Mouse (Mus musculus) urinary bladder, postnatal 14 days (tissue): ENCODE results near the gene Tsc22d3.
A peak's percentile ranks its signal among the peaks of the same experiment; 100 is the strongest.
"Not testable (repeated sequence)": the region's sequence is repeated elsewhere in the genome, so short reads cannot be mapped to it uniquely, and the experiment has no call there.

Experiments
- DNase-seq: peaks from one replicate; pipeline ENCODE4 v3.0.0; 2021; ENCODE audit warnings: low spot score

Gene Tsc22d3

DNA sequence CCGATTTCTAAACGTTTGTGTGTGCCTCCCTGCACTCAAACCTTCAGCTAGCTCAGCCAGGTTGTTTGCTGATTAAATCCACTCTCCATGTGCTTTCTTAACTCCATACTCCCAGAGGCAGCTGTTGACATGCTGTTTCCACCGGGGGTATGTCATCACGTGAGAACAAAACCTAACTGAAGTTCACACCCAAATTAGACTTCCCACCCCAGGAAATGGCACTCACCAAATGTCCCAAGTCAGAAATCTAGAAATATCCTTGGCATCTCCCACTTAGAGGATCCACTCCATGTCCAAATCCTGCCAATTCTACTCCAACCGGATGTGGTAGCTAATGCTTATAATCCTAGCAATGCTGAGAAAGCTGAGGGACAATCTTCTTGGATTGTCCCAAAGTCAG is 100.2 kb downstream of the Tsc22d3 start:
- DNase-seq, result no peak

DNA sequence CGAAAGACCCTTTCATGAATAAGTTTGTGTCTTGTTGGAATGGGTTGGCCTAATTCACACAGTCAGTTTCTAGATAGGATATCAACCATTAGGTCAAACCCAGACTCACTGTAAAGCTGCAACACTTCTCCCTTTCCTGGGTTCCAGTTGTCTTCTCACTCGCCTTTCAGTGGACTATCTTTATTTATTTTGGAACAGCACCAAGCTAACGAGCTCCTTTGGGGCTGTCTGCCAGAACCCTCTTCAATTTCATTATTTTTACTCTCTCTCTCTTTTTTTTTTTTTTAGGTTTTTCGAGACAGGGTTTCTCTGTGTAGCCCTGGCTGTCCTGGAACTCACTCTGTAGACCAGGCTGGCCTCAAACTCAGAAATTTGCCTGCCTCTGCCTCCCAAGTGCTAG is 102.0 kb downstream of the Tsc22d3 start:
- DNase-seq, result not testable (repeated sequence)

GRCm38 (mm10) chrX:140494170-140494569 is 106.3 kb downstream of the Tsc22d3 start:
- no peak for DNase-seq

DNA sequence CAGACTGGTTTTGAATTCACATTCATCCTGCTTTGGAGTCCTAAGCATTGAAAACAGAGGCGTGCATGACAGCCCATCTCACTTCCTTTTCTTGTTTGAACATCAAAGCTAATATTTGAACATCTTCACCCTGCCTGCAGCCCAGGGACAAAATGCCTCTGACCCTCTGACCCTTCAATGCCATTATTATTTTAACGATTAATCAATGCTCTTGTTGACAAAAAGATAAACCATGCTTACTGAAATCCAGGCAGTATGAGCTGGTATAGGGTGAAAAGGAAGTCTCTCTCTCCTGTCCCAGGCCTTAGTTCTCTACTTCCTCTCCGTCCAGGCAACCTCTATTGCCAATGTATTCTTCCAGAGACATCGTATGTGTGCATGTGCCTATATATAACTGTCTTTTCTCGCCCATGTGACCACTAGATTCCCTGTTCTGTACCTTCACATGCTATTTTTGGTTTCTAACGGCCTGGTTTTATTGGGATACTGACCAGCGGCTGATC is 106.9 kb downstream of the Tsc22d3 start:
- DNase-seq, result no peak

DNA sequence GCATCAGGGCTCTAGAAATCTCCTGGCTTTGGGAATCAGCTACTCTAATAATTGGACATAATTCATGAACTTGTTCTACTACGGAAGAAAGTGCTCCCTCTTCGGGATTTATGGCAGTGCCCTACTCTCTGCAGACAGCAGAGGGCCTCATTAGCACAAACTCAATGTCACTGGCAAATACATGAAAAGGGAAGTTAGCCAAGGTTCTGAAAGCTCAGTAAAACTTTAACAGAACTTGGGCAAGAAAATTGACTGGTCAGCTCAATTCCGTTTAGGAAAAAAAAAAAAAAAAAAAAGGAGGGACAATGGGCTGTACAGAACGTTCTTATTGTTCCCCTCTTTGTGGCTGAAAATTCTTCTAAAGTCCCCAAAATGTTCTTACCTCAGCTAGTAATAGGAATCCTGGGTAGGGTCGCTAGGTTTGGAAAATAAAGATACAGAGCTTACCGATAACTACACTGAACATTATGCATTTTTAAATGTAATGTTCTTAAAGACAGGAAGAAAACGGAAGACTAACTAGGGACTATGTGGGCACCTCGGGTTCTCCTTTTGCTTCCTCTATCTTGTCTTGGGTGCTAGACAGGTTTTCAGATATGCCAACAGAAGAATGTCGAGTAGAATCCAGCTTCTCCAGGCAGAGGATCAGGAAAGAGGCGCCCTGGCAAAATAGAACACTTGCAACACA is 108.4 kb downstream of the Tsc22d3 start:
- DNase-seq, result peak; percentile 24

GRCm38 (mm10) chrX:140490203-140490602 is 110.3 kb downstream of the Tsc22d3 start:
- no peak for DNase-seq
